Mouse (Mus musculus): Measurements from ENCODE around the gene Vash1. TPM values are rescaled to one million over a fixed set of nuclear protein-coding genes. Genes with fewer than 3 reads are reported as not detected.

Gene Vash1
- polyA plus RNA-seq (2015; fragmentation: Nextera tagmentation; extraction: Ambion mirVana): 12.3 and 14.1 TPM in 2 replicates

- WGBS: under 1% methylated on average over 92 of the region's 94 CpGs
- Histone ChIP-seq H3K9me3 (replicated peaks) (no peaks in the 10 kb centered on the region), H3K27ac (replicated peaks) (peak within 1 kb of the TSS; percentile 86), H3K36me3 (no peaks in the 10 kb centered on the region), H3K4me2 (replicated peaks) (peak within 1 kb of the TSS; percentile 98), H3K4me1 (peaks cover 25% of the 10 kb centered on the region), H3K9ac (peak within 1 kb of the TSS; percentile 66), H3K27me3 (no peaks in the 10 kb centered on the region), H3K4me3 (replicated peaks) (peak within 1 kb of the TSS; percentile 84)
- peak; percentile 79 for ATAC-seq (ENCODE audit: insufficient number of reproducible peaks, low FRiP score, low TSS enrichment, low read depth)
Measured at GRCm38 (mm10) chr12:86678591-86679545, at the start of gene Vash1. Gene Vash1, plus strand, starts transcription at chr12:86678700.

GRCm38 (mm10) chr12:86628783-86629172 is 49.7 kb upstream of the Vash1 start:
- H3K9me3 ChIP-seq (replicated peaks): no peaks in the 10 kb centered on the region
- no peak overlapping the region for H3K4me3 ChIP-seq (replicated peaks)
- H3K4me1 ChIP-seq: no peaks in the 10 kb centered on the region
- H3K27ac ChIP-seq (replicated peaks): no peak overlapping the region
- H3K27me3 ChIP-seq: no peaks in the 10 kb centered on the region
- no peak for ATAC-seq (ENCODE audit: insufficient number of reproducible peaks, low FRiP score, low TSS enrichment, low read depth)
- no peak overlapping the region for H3K9ac ChIP-seq
- WGBS: 60% methylated on average over 6 of the region's 6 CpGs
- no peaks in the 10 kb centered on the region for H3K36me3 ChIP-seq
- H3K4me2 ChIP-seq (replicated peaks): no peak overlapping the region

- Histone ChIP-seq H3K4me2 (replicated peaks) (no peak overlapping the region), H3K4me3 (replicated peaks) (no peak overlapping the region), H3K4me1 (peaks cover 17% of the 10 kb centered on the region), H3K27me3 (no peaks in the 10 kb centered on the region), H3K36me3 (no peaks in the 10 kb centered on the region), H3K27ac (replicated peaks) (no peak overlapping the region), H3K9me3 (replicated peaks) (no peaks in the 10 kb centered on the region), H3K9ac (no peak overlapping the region)
- ATAC-seq (ENCODE audit: insufficient number of reproducible peaks, low FRiP score, low TSS enrichment, low read depth): no peak
- WGBS: 43% methylated on average over 8 of the region's 8 CpGs
Measured at GRCm38 (mm10) chr12:86641763-86642162, 36.7 kb upstream of the Vash1 start.

- no peak overlapping the region for H3K4me3 ChIP-seq (replicated peaks)
- H3K9ac ChIP-seq: no peak overlapping the region
- no peak for ATAC-seq (ENCODE audit: insufficient number of reproducible peaks, low FRiP score, low TSS enrichment, low read depth)
- no peak overlapping the region for H3K4me2 ChIP-seq (replicated peaks)
- H3K27me3 ChIP-seq: no peaks in the 10 kb centered on the region
- 62% methylated on average over 17 of the region's 17 CpGs for WGBS
- no peak overlapping the region for H3K27ac ChIP-seq (replicated peaks)
- H3K4me1 ChIP-seq: peaks cover 31% of the 10 kb centered on the region
- no peaks in the 10 kb centered on the region for H3K36me3 ChIP-seq
- H3K9me3 ChIP-seq (replicated peaks): no peaks in the 10 kb centered on the region
Measured at GRCm38 (mm10) chr12:86644512-86645273, 33.8 kb upstream of the Vash1 start.

GRCm38 (mm10) chr12:86645494-86645893 is 33.0 kb upstream of the Vash1 start:
- peaks cover 31% of the 10 kb centered on the region for H3K4me1 ChIP-seq
- H3K27ac ChIP-seq (replicated peaks): no peak overlapping the region
- H3K9ac ChIP-seq: no peak overlapping the region
- H3K36me3 ChIP-seq: no peaks in the 10 kb centered on the region
- H3K27me3 ChIP-seq: no peaks in the 10 kb centered on the region
- no peak for ATAC-seq (ENCODE audit: insufficient number of reproducible peaks, low FRiP score, low TSS enrichment, low read depth)
- H3K4me3 ChIP-seq (replicated peaks): no peak overlapping the region
- 91% methylated on average over 5 of the region's 5 CpGs for WGBS
- H3K4me2 ChIP-seq (replicated peaks): no peak overlapping the region
- H3K9me3 ChIP-seq (replicated peaks): no peaks in the 10 kb centered on the region

- Histone ChIP-seq H3K9ac (no peak overlapping the region), H3K27ac (replicated peaks) (peak overlapping the region; percentile 75), H3K27me3 (no peaks in the 10 kb centered on the region), H3K4me2 (replicated peaks) (peak overlapping the region; percentile 24), H3K4me1 (peaks cover 31% of the 10 kb centered on the region), H3K9me3 (replicated peaks) (no peaks in the 10 kb centered on the region), H3K36me3 (no peaks in the 10 kb centered on the region), H3K4me3 (replicated peaks) (no peak overlapping the region)
- 23% methylated on average over 9 of the region's 9 CpGs for WGBS
- peak; percentile 35; the same call in 1 of the 2 replicates for ATAC-seq (ENCODE audit: insufficient number of reproducible peaks, low FRiP score, low TSS enrichment, low read depth)
Measured at GRCm38 (mm10) chr12:86646831-86647230, 31.7 kb upstream of the Vash1 start.

GRCm38 (mm10) chr12:86647279-86647678 is 31.2 kb upstream of the Vash1 start:
- Histone ChIP-seq H3K4me1 (peaks cover 34% of the 10 kb centered on the region), H3K27me3 (no peaks in the 10 kb centered on the region), H3K27ac (replicated peaks) (peak overlapping the region; percentile 75), H3K36me3 (no peaks in the 10 kb centered on the region), H3K9me3 (replicated peaks) (no peaks in the 10 kb centered on the region), H3K4me3 (replicated peaks) (no peak overlapping the region), H3K9ac (no peak overlapping the region), H3K4me2 (replicated peaks) (peak overlapping the region; percentile 24)
- ATAC-seq (ENCODE audit: insufficient number of reproducible peaks, low FRiP score, low TSS enrichment, low read depth): peak; percentile 64
- 19% methylated on average over 9 of the region's 9 CpGs for WGBS

- no peak for ATAC-seq (ENCODE audit: insufficient number of reproducible peaks, low FRiP score, low TSS enrichment, low read depth)
- Histone ChIP-seq H3K4me1 (peaks cover 39% of the 10 kb centered on the region), H3K27ac (replicated peaks) (peak overlapping the region; percentile 75), H3K9me3 (replicated peaks) (no peaks in the 10 kb centered on the region), H3K27me3 (no peaks in the 10 kb centered on the region), H3K4me2 (replicated peaks) (no peak overlapping the region), H3K4me3 (replicated peaks) (no peak overlapping the region), H3K9ac (no peak overlapping the region), H3K36me3 (no peaks in the 10 kb centered on the region)
- WGBS: 33% methylated on average over 5 of the region's 5 CpGs
Measured at GRCm38 (mm10) chr12:86647736-86648135, 30.8 kb upstream of the Vash1 start.

- no peaks in the 10 kb centered on the region for H3K27me3 ChIP-seq
- H3K9ac ChIP-seq: no peak overlapping the region
- H3K4me2 ChIP-seq (replicated peaks): no peak overlapping the region
- H3K36me3 ChIP-seq: no peaks in the 10 kb centered on the region
- H3K4me1 ChIP-seq: peaks cover 40% of the 10 kb centered on the region
- H3K27ac ChIP-seq (replicated peaks): peak overlapping the region; percentile 75; the same call in 1 of the 2 replicates
- H3K4me3 ChIP-seq (replicated peaks): no peak overlapping the region
- no peak for ATAC-seq (ENCODE audit: insufficient number of reproducible peaks, low FRiP score, low TSS enrichment, low read depth)
- WGBS: 51% methylated on average over 3 of the region's 3 CpGs
- H3K9me3 ChIP-seq (replicated peaks): no peaks in the 10 kb centered on the region
Measured at GRCm38 (mm10) chr12:86648489-86648888, 30.0 kb upstream of the Vash1 start.

GRCm38 (mm10) chr12:86651301-86651860 is 27.1 kb upstream of the Vash1 start:
- Histone ChIP-seq H3K27ac (replicated peaks) (no peak overlapping the region), H3K4me1 (peaks cover 32% of the 10 kb centered on the region), H3K27me3 (no peaks in the 10 kb centered on the region), H3K9ac (no peak overlapping the region), H3K4me2 (replicated peaks) (no peak overlapping the region), H3K36me3 (no peaks in the 10 kb centered on the region), H3K9me3 (replicated peaks) (no peaks in the 10 kb centered on the region), H3K4me3 (replicated peaks) (no peak overlapping the region)
- ATAC-seq (ENCODE audit: insufficient number of reproducible peaks, low FRiP score, low TSS enrichment, low read depth): no peak
- 81% methylated on average over 8 of the region's 8 CpGs for WGBS

GRCm38 (mm10) chr12:86652570-86653041 is 25.9 kb upstream of the Vash1 start:
- peak; percentile 68 for ATAC-seq (ENCODE audit: insufficient number of reproducible peaks, low FRiP score, low TSS enrichment, low read depth)
- Histone ChIP-seq H3K4me3 (replicated peaks) (no peak overlapping the region), H3K4me1 (peaks cover 20% of the 10 kb centered on the region), H3K9me3 (replicated peaks) (no peaks in the 10 kb centered on the region), H3K27ac (replicated peaks) (peak overlapping the region; percentile 44; the same call in 1 of the 2 replicates), H3K4me2 (replicated peaks) (no peak overlapping the region), H3K36me3 (no peaks in the 10 kb centered on the region), H3K9ac (no peak overlapping the region), H3K27me3 (no peaks in the 10 kb centered on the region)
- WGBS: 57% methylated on average over 4 of the region's 4 CpGs

Measured in embryonic facial prominence, embryonic 15.5 days (tissue).